Mouse (Mus musculus) liver, postnatal 0 days (tissue): ENCODE measurements around the gene Tcerg1l. TPM values are rescaled to one million over a fixed set of nuclear protein-coding genes. Genes with fewer than 3 reads are reported as not detected.
A peak's percentile ranks its signal among the peaks of the same experiment; 100 is the strongest.

Experiments used
- ATAC-seq: fragments of 200-750 bp; cut with Nextera tagmentation; 2 replicates; pipeline ENCODE4 v1.8.0; 2017; ENCODE audit warnings: mild to moderate bottlenecking, moderate library complexity
- DNase-seq: peaks from one replicate; pipeline ENCODE4 v3.0.0-alpha.2; 2016
- H3K27ac ChIP-seq: fragments of 300-500 bp; sonication (generic); 2 replicates; pipeline ENCODE4 v1.5.1; 2014; ENCODE audit warnings: antibody characterized with exemption, moderate library complexity, mild to moderate bottlenecking, low read depth
- H3K27me3 ChIP-seq: fragments of 300-500 bp; sonication (generic); 2 replicates; pipeline ENCODE4 v1.6.1; 2014; ENCODE audit warnings: low read length, control low read depth, mixed read lengths; ENCODE audit not compliant: insufficient read depth
- H3K36me3 ChIP-seq: fragments of 300-500 bp; sonication (generic); replicated peaks from 2 replicates; pipeline ENCODE4 v1.6.1; 2014; ENCODE audit warnings: mild to moderate bottlenecking, control low read depth, low read length, moderate library complexity, mixed read lengths; ENCODE audit not compliant: insufficient read depth
- H3K4me1 ChIP-seq: fragments of 300-500 bp; sonication (generic); 2 replicates; pipeline ENCODE4 v1.6.1; 2014; ENCODE audit warnings: antibody characterized with exemption, mild to moderate bottlenecking, control low read depth; ENCODE audit not compliant: insufficient read depth
- H3K4me2 ChIP-seq: fragments of 300-500 bp; sonication (generic); 2 replicates; pipeline ENCODE4 v1.6.1; 2014; ENCODE audit warnings: low read depth, mild to moderate bottlenecking, low read length, moderate library complexity, mixed read lengths
- H3K4me3 ChIP-seq: fragments of 300-500 bp; sonication (generic); 2 replicates; pipeline ENCODE4 v1.5.1; 2014; ENCODE audit warnings: low read depth, low read length
- H3K9ac ChIP-seq: fragments of 300-500 bp; sonication (generic); replicated peaks from 2 replicates; pipeline ENCODE4 v1.6.1; 2014; ENCODE audit warnings: mild to moderate bottlenecking, moderate library complexity
- H3K9me3 ChIP-seq: fragments of 300-500 bp; sonication (generic); 2 replicates; pipeline ENCODE4 v1.6.1; 2016; ENCODE audit warnings: mild to moderate bottlenecking, control low read depth, low read length, mixed read lengths
- CTCF ChIP-seq: sonication (generic); IDR thresholded peaks from 2 replicates; pipeline ENCODE4 v1.5.1; 2016; ENCODE audit warnings: antibody characterized with exemption, low read depth
- EP300 ChIP-seq: IDR thresholded peaks from 2 replicates; pipeline ENCODE4 v1.6.1; 2016; ENCODE audit warnings: antibody characterized with exemption, low read depth, mild to moderate bottlenecking
- WGBS: fragments of 180-500 bp; shearing (Covaris S2); extraction: QIAGEN DNeasy Blood & Tissue Kit; methylation state at CpG from one replicate; pipeline ENCODE4 v1.1.7; 2014; ENCODE audit not compliant: insufficient replicate concordance; 5-methylcytosine and 5-hydroxymethylcytosine counted together
- polyA plus RNA-seq: library from polyadenylated mRNA; unstranded; fragments of >200 nt; fragmentation: Nextera tagmentation; extraction: Ambion mirVana; gene quantifications from 2 replicates; pipeline ENCODE4 v1.2.1, GENCODE M21; 2015

Gene Tcerg1l
- not detected in 2 replicates for polyA plus RNA-seq

- peaks cover 4% of the 10 kb centered on the region; the same call in 1 of the 2 replicates for H3K4me1 ChIP-seq
- no peak within 1 kb of the TSS for H3K27ac ChIP-seq
- H3K4me3 ChIP-seq = peak within 1 kb of the TSS; percentile 13; the same call in 1 of the 2 replicates
- DNase-seq (peak; percentile 16), ATAC-seq (no peak)
- TF ChIP-seq EP300 (no peak), CTCF (no peak)
- 4% methylated on average over 26 of the region's 76 CpGs for WGBS
- H3K36me3 ChIP-seq = no peaks in the 10 kb centered on the region
- no peak within 1 kb of the TSS for H3K9ac ChIP-seq
- peaks cover 35% of the 10 kb centered on the region for H3K27me3 ChIP-seq
- H3K9me3 ChIP-seq = no peaks in the 10 kb centered on the region
- H3K4me2 ChIP-seq = peak within 1 kb of the TSS; percentile 38
Measured at GRCm38 (mm10) chr7:138397485-138398181, at the start of gene Tcerg1l. Tcerg1l (minus strand) TSS chr7:138397730.

- whole genome bisulfite sequencing = 57% methylated on average over 4 of the region's 4 CpGs
- H3K27me3 ChIP-seq = no peaks in the 10 kb centered on the region
- no peak overlapping the region for H3K9ac ChIP-seq
- no peak overlapping the region for H3K4me3 ChIP-seq
- DNase-seq (no peak), ATAC-seq (no peak)
- no peaks in the 10 kb centered on the region for H3K4me1 ChIP-seq
- no peaks in the 10 kb centered on the region for H3K36me3 ChIP-seq
- H3K27ac ChIP-seq = no peak overlapping the region
- no peaks in the 10 kb centered on the region for H3K9me3 ChIP-seq
- TF ChIP-seq EP300 (no peak), CTCF (no peak)
- H3K4me2 ChIP-seq = no peak overlapping the region
Measured at GRCm38 (mm10) chr7:138442096-138442495, 44.6 kb upstream of the Tcerg1l start.

- Histone ChIP-seq H3K27me3 (no peaks in the 10 kb centered on the region), H3K4me1 (no peaks in the 10 kb centered on the region), H3K4me3 (no peak overlapping the region), H3K4me2 (no peak overlapping the region), H3K27ac (no peak overlapping the region), H3K36me3 (no peaks in the 10 kb centered on the region), H3K9me3 (no peaks in the 10 kb centered on the region), H3K9ac (no peak overlapping the region)
- TF ChIP-seq CTCF = no peak
- no peak for TF ChIP-seq EP300
- ATAC-seq (no peak), DNase-seq (no peak)
- 40% methylated on average over 4 of the region's 4 CpGs for WGBS
Measured at GRCm38 (mm10) chr7:138432541-138432940, 35.0 kb upstream of the Tcerg1l start.

- no peaks in the 10 kb centered on the region for H3K9me3 ChIP-seq
- no peaks in the 10 kb centered on the region for H3K4me1 ChIP-seq
- H3K27me3 ChIP-seq = no peaks in the 10 kb centered on the region
- TF ChIP-seq CTCF = no peak
- TF ChIP-seq EP300 = no peak
- H3K27ac ChIP-seq = no peak overlapping the region
- no peak overlapping the region for H3K9ac ChIP-seq
- no peaks in the 10 kb centered on the region for H3K36me3 ChIP-seq
- ATAC-seq (no peak), DNase-seq (no peak)
- no peak overlapping the region for H3K4me3 ChIP-seq
- no peak overlapping the region for H3K4me2 ChIP-seq
Measured at GRCm38 (mm10) chr7:138431456-138431855, 33.9 kb upstream of the Tcerg1l start.

GRCm38 (mm10) chr7:138429916-138430315, 32.4 kb upstream of the Tcerg1l start:
- no peaks in the 10 kb centered on the region for H3K9me3 ChIP-seq
- no peak overlapping the region for H3K9ac ChIP-seq
- ATAC-seq (no peak), DNase-seq (no peak)
- H3K36me3 ChIP-seq = no peaks in the 10 kb centered on the region
- TF ChIP-seq EP300 (no peak), CTCF (no peak)
- H3K4me2 ChIP-seq = no peak overlapping the region
- WGBS = 58% methylated on average over 7 of the region's 7 CpGs
- H3K4me3 ChIP-seq = no peak overlapping the region
- no peaks in the 10 kb centered on the region for H3K4me1 ChIP-seq
- no peaks in the 10 kb centered on the region for H3K27me3 ChIP-seq
- H3K27ac ChIP-seq = no peak overlapping the region

GRCm38 (mm10) chr7:138428826-138429225, 31.3 kb upstream of the Tcerg1l start:
- Histone ChIP-seq H3K4me1 (no peaks in the 10 kb centered on the region), H3K4me3 (no peak overlapping the region), H3K27ac (no peak overlapping the region), H3K9ac (no peak overlapping the region), H3K27me3 (no peaks in the 10 kb centered on the region), H3K36me3 (no peaks in the 10 kb centered on the region), H3K9me3 (no peaks in the 10 kb centered on the region), H3K4me2 (no peak overlapping the region)
- no peak for ATAC-seq
- DNase-seq = peak; percentile 26
- TF ChIP-seq EP300 (no peak), CTCF (peak; percentile 49; the same call in 1 of the 2 replicates)
- WGBS = 55% methylated on average over 1 of the region's 1 CpGs
